Mouse (Mus musculus) brown adipose tissue, adult 24 weeks (tissue): Measurements from ENCODE around the gene Ms4a8a. TPM values are rescaled to one million over a fixed set of nuclear protein-coding genes. Genes with fewer than 3 reads are reported as not detected.
"Not testable (repeated sequence)": the region's sequence is repeated elsewhere in the genome, so short reads cannot be mapped to it uniquely, and the experiment has no call there.

Experiments used
- H3K27ac ChIP-seq: fragments of 200-500 bp; replicated peaks from 2 replicates; pipeline ENCODE4 v1.5.1; 2012; ENCODE audit warnings: low read depth, mild to moderate bottlenecking, low read length
- H3K4me1 ChIP-seq: fragments of 200-500 bp; 2 replicates; pipeline ENCODE4 v1.6.1; 2012; ENCODE audit warnings: low read length, mixed read lengths; ENCODE audit not compliant: control insufficient read depth, insufficient read depth, insufficient read length
- H3K4me3 ChIP-seq: fragments of 200-500 bp; 2 replicates; pipeline ENCODE4 v1.5.1; 2012; ENCODE audit warnings: low read depth, mild to moderate bottlenecking, low read length, moderate library complexity; ENCODE audit not compliant: insufficient read depth
- polyA plus RNA-seq: library from polyadenylated mRNA; stranded (reverse); fragments of >200 nt; gene quantifications from 2 replicates; pipeline ENCODE4 v1.2.4, GENCODE M21; 2012; ENCODE audit not compliant: missing spikeins, insufficient read depth, insufficient read length

Gene Ms4a8a
- polyA plus RNA-seq = 1.4 and 2.8 TPM in 2 replicates

DNA sequence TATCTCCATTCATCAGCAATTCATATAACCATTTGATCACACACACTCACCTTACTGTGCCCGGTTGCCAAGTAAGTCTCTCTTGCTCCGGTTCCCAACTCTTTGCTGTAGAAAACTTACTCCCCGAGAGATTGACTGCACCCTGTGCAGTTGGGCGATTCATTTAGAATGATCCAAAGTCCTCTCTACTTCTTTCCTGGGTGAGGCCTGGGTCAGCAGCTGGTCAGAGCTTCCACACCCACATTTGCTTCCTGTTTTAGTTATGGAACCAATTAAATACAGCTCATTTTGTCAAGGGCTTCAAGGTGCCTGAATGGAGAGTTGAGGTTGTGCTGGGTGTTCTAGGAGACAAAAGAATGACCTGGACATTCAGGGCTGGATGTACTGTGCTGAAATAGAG, at the start of gene Ms4a8a:
TSS of gene Ms4a8a (minus strand) at position 169 of the 400 bp plus-strand sequence.
- no peaks in the 10 kb centered on the region for H3K4me1 ChIP-seq

GRCm38 (mm10) chr19:11129702-11130101, 48.8 kb upstream of the Ms4a8a start:
- no peaks in the 10 kb centered on the region for H3K4me1 ChIP-seq
- H3K4me3 ChIP-seq = no peak overlapping the region
- no peak overlapping the region for H3K27ac ChIP-seq

More for the DNA sequence above, at the start of gene Ms4a8a:
- H3K4me3 ChIP-seq = no peak within 1 kb of the TSS
- H3K27ac ChIP-seq = no peak within 1 kb of the TSS

DNA sequence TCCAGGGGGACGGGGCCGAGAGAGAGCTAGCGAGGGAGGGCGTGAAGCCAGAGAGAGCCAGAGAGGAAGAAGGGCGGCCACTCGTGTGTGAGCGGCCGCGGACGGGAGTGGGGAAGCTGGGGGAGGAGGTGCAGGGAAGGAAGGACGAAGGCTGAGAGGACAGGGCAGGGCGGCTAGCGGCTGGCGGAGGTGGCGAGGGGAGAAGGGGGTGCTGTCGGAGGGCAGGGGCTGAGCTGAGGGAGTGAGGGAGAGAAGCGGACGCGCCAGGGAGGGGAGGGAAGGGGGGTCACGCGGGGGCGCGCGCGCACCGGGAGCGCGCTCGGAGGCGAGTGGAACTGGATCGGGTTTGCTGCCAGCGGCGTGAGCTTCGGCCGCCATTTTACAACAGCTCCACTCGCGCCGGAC, 40.1 kb upstream of the Ms4a8a start:
- peak overlapping the region; percentile 61 for H3K4me3 ChIP-seq
- peak overlapping the region; percentile 52 for H3K27ac ChIP-seq
- not testable (repeated sequence) for H3K4me1 ChIP-seq

- H3K27ac ChIP-seq = no peak overlapping the region
- H3K4me3 ChIP-seq = no peak overlapping the region
- H3K4me1 ChIP-seq = peaks cover 3% of the 10 kb centered on the region; the same call in 1 of the 2 replicates
These were observed 38.4 kb upstream of the Ms4a8a start for GRCm38 (mm10) chr19:11119338-11119737.

DNA sequence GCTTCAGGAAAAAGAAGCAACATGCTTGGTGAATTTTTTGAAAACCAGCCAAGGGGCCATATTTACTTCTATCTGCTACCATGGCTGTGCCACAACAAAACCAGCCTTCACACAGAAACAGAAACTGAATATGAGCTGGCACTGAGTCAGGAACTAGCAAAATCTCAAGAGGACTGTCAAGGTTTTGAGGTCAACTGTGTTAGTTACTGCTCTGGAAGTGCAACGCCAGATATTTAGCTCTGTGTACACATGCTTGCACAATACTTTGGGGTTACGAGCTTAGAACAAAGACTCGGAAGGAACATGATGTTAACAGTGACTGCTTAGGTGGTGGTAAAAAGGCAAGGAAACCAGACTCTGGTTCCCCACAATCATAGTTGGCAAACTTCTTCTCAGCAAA, 26.8 kb upstream of the Ms4a8a start:
- peak overlapping the region; percentile 63 for H3K27ac ChIP-seq
- no peak overlapping the region for H3K4me3 ChIP-seq
- 0 out of 2 replicates have a peak, but pooled peaks cover 3% of the 10 kb centered on the region for H3K4me1 ChIP-seq

DNA sequence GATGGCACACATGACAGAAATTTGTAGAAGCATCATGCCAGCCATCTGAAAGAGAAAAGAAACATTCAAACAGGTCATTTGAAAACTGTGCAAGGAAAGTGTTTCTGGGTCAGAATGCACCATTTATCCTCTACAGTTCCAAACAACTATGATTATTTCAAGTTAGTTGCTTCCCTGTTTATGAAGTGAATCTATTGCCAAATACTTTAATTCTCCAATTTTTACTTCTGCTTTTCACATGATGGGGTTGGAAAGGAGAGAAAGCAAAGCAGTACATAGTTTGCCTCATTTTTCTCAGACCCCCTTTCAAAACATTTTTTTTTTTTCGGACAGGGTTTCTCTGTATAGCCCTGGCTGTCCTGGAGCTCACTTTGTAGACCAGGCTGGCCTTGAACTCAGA, 21.0 kb upstream of the Ms4a8a start:
- H3K4me1 ChIP-seq = no peaks in the 10 kb centered on the region
- H3K4me3 ChIP-seq = no peak overlapping the region
- 0 out of 2 replicates have a peak overlapping the region, but pooled peaks have one; percentile 17 for H3K27ac ChIP-seq

GRCm38 (mm10) chr19:11098401-11098800, 17.5 kb upstream of the Ms4a8a start:
- H3K4me1 ChIP-seq = no peaks in the 10 kb centered on the region
- H3K27ac ChIP-seq = no peak overlapping the region
- no peak overlapping the region for H3K4me3 ChIP-seq

DNA sequence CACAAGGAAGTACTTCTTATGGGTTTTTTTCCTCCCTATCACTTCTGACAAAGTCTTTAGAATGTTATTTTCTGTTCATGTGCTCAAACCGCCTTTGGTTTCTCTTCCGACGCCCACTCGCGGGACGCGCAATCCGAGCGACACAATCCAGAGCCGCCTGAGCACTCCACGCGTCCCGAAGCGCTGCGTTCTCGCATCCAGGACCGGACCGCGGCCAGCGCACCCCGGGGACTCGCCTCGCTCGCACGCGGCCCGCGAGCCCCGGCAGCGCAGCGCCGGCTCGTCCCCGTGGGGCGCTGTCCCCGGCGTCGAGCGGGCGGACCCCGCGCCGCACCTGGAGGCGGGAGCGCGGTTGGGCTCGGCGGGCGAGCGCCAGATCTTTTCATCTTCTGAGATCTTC, 11.2 kb upstream of the Ms4a8a start:
- not testable (repeated sequence) for H3K27ac ChIP-seq, H3K4me1 ChIP-seq
- peak overlapping the region; percentile 36; the same call in 1 of the 2 replicates for H3K4me3 ChIP-seq

- Histone ChIP-seq H3K4me1 (no peaks in the 10 kb centered on the region), H3K27ac (no peak overlapping the region), H3K4me3 (no peak overlapping the region)
These were observed 10.5 kb downstream of the Ms4a8a start for GRCm38 (mm10) chr19:11070364-11070763.

- H3K4me1 ChIP-seq = no peaks in the 10 kb centered on the region
- no peak overlapping the region for H3K4me3 ChIP-seq
- no peak overlapping the region for H3K27ac ChIP-seq
These were observed 15.6 kb downstream of the Ms4a8a start for GRCm38 (mm10) chr19:11065202-11065875.

DNA sequence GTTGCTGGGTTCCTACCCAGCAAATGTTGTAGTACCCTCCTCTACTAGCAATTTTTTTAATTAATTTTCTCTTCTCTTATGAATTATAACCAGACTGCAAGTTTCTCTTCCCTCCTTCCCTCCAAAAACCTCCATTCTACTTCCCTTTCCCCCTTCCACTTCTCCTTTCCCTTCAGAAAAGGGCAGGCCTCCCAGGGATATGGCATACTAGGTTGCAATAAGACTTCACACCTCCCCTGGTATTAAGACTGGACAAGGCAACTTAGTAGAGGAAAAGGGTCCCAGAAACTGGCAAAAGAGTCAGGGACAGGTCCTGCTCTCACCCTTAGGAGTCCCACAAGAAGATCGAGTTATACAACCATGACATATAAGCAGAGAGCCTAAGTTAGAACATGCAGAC, 20.0 kb downstream of the Ms4a8a start:
- Histone ChIP-seq H3K27ac (peak overlapping the region; percentile 33; the same call in 1 of the 2 replicates), H3K4me1 (no peaks in the 10 kb centered on the region), H3K4me3 (no peak overlapping the region)

GRCm38 (mm10) chr19:11059967-11060366, 20.9 kb downstream of the Ms4a8a start:
- no peak overlapping the region for H3K4me3 ChIP-seq
- no peaks in the 10 kb centered on the region for H3K4me1 ChIP-seq
- H3K27ac ChIP-seq = no peak overlapping the region

DNA sequence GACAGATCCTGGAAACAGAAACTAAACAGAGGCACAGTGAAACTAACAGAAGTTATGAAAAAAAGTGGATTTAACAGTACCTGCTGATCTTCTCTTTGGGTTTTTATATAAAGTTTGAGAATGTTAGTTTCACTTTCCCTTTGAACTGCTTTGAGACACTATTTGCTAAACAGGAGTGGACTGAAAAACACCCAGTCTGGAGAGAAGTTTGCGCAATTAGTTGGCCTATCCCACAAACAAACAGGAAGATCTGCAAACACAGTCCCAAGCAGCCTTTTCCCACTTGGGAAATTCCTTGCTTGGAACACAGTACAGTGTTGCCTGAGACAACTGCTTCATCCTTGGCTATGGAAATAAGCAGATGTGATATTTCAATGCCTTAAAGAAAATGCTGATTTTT, 25.2 kb downstream of the Ms4a8a start:
- Histone ChIP-seq H3K4me1 (peaks cover 14% of the 10 kb centered on the region), H3K27ac (peak overlapping the region; percentile 61)
- H3K4me3 ChIP-seq = not testable (repeated sequence)

DNA sequence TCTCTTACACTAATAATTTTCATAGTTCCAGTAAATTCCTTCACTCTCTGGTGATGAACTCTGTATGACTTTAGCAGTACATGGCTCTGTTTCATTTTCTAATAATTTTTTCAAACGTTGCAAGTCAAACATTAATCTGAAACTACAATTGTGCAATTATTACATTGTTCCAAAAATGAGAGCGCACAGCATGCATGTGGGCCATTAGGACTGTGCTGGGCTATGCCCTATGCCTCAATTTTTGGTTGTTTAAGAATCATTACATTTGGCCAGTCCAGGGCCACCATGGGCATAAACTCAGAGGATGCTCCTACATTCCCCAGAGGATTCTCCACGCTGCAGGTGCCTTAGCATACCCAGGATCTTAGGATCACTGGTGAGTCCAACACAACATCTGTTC, 27.6 kb downstream of the Ms4a8a start:
- Histone ChIP-seq H3K27ac (peak overlapping the region; percentile 68), H3K4me3 (no peak overlapping the region), H3K4me1 (peaks cover 14% of the 10 kb centered on the region)

GRCm38 (mm10) chr19:11052877-11053276, 28.0 kb downstream of the Ms4a8a start:
- Histone ChIP-seq H3K4me3 (no peak overlapping the region), H3K4me1 (peaks cover 16% of the 10 kb centered on the region), H3K27ac (peak overlapping the region; percentile 47; the same call in 1 of the 2 replicates)

DNA sequence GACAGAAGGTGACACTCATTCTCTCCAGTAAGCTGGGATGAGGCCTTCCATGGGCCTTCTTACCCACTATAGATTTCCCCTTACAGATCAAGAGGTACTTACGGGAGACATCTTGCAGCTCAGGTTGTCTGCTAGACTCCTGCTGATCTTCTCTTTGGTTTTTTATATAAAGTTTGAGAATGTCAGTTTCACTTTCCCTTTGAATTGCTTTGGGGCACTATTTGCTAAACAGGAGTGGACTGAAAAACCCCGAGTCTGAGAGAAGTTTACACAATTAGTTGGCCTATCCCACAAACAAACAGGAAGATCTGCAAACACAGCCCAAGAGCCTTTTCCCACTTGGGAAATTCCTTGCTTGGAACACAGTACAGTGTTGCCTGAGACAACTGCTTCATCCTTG, 30.6 kb downstream of the Ms4a8a start:
- peak overlapping the region; percentile 58 for H3K4me3 ChIP-seq
- peaks cover 16% of the 10 kb centered on the region for H3K4me1 ChIP-seq
- H3K27ac ChIP-seq = peak overlapping the region; percentile 94
